Mouse (Mus musculus) stomach, postnatal 0 days (tissue): ENCODE data around the gene Setx. TPM values are rescaled to one million over a fixed set of nuclear protein-coding genes. Genes with fewer than 3 reads are reported as not detected.
A peak's percentile ranks its signal among the peaks of the same experiment; 100 is the strongest.
"Not testable (repeated sequence)": the region's sequence is repeated elsewhere in the genome, so short reads cannot be mapped to it uniquely, and the experiment has no call there.

Source experiments
- ATAC-seq: fragments of 200-750 bp; cut with Nextera tagmentation; 2 replicates; pipeline ENCODE4 v1.8.0; 2017; ENCODE audit not compliant: low FRiP score, low TSS enrichment
- DNase-seq: peaks from one replicate; pipeline ENCODE4 v3.0.0-alpha.2; 2016; ENCODE audit warnings: low spot score
- H3K27ac ChIP-seq: fragments of 300-500 bp; sonication (generic); replicated peaks from 2 replicates; pipeline ENCODE4 v1.5.1; 2014; ENCODE audit warnings: mild to moderate bottlenecking, control low read depth
- H3K27me3 ChIP-seq: fragments of 300-500 bp; sonication (generic); 2 replicates; pipeline ENCODE4 v1.6.1; 2014; ENCODE audit warnings: low read length; ENCODE audit not compliant: control insufficient read depth, insufficient read depth
- H3K36me3 ChIP-seq: fragments of 300-500 bp; sonication (generic); 2 replicates; pipeline ENCODE4 v1.6.1; 2014; ENCODE audit warnings: low read length, mixed read lengths; ENCODE audit not compliant: control insufficient read depth, insufficient read depth
- H3K4me1 ChIP-seq: fragments of 300-500 bp; sonication (generic); replicated peaks from 2 replicates; pipeline ENCODE4 v1.6.1; 2014; ENCODE audit warnings: antibody characterized with exemption; ENCODE audit not compliant: control insufficient read depth, insufficient read depth
- H3K4me2 ChIP-seq: fragments of 300-500 bp; sonication (generic); replicated peaks from 2 replicates; pipeline ENCODE4 v1.6.1; 2014; ENCODE audit warnings: low read depth, mild to moderate bottlenecking, control low read depth, moderate library complexity
- H3K4me3 ChIP-seq: fragments of 300-500 bp; sonication (generic); 2 replicates; pipeline ENCODE4 v1.5.1; 2014; ENCODE audit warnings: low read depth, low read length, control low read depth
- H3K9ac ChIP-seq: fragments of 300-500 bp; sonication (generic); 2 replicates; pipeline ENCODE4 v1.6.1; 2014; ENCODE audit warnings: mild to moderate bottlenecking, low read length, control low read depth, mixed read lengths
- H3K9me3 ChIP-seq: fragments of 300-500 bp; sonication (generic); 2 replicates; pipeline ENCODE4 v1.6.1; 2016; ENCODE audit warnings: low read length; ENCODE audit not compliant: control insufficient read depth
- CTCF ChIP-seq: IDR thresholded peaks from 2 replicates; pipeline ENCODE4 v1.5.1; 2016; ENCODE audit warnings: antibody characterized with exemption, low read depth, mild to moderate bottlenecking, moderate library complexity
- EP300 ChIP-seq: optimal IDR thresholded peaks from 2 replicates; pipeline ENCODE3; 2016; ENCODE audit warnings: antibody characterized with exemption
- WGBS: fragments of 180-500 bp; shearing (Covaris S2); extraction: QIAGEN DNeasy Blood & Tissue Kit; methylation state at CpG from one replicate; pipeline ENCODE4 v1.1.7; 2014; 5-methylcytosine and 5-hydroxymethylcytosine counted together
- polyA plus RNA-seq: library from polyadenylated mRNA; unstranded; fragments of >200 nt; fragmentation: Nextera tagmentation; extraction: Ambion mirVana; gene quantifications from 2 replicates; pipeline ENCODE4 v1.2.1, GENCODE M21; 2015

Setx gene
- 4.8 and 5.1 TPM in 2 replicates for polyA plus RNA-seq

DNA sequence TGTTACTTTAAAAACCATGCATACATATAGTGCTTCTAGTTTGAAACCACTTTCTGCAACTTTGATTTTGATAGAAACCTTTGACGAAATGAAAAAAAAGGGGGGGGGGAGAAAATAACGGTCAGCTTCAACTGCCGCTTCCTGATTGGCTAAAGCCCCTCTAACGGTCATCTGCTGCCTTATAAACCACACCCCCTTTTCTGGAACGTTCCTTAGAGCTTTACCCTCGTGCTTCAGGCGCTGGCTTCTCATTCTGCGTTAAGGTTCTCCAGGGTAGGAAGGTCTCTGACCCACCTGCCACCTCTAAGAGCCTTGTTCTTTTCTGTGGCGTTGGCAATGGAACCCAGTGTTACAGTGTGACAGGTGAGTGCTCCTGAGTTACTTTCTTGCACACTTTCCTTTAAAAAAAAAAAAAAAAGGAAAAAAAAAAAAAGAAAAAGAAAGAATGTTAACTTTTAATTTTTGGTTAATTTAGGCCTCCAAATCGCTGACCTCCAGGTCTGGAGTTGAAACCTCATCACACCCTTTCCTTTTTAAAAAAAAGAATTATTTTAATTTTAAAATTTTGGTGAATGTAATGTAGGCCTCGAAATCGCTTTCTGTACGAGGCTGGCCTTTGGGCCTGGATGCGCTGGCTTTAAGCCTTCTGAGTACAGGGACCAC, at the start of gene Setx:
Gene Setx (plus strand): TSS at position 275 of the 663 bp plus-strand sequence.
- 63% methylated on average over 14 of the region's 14 CpGs for WGBS
- DNase-seq (no peak), ATAC-seq (no peak)
- Histone ChIP-seq H3K9ac (peak within 1 kb of the TSS; percentile 85), H3K4me1 (no peaks in the 10 kb centered on the region), H3K27me3 (no peaks in the 10 kb centered on the region), H3K27ac (peak within 1 kb of the TSS; percentile 96), H3K4me3 (peak within 1 kb of the TSS; percentile 85), H3K4me2 (peak within 1 kb of the TSS; percentile 74), H3K9me3 (no peaks in the 10 kb centered on the region), H3K36me3 (no peaks in the 10 kb centered on the region; the same call in 1 of the 2 replicates)
- TF ChIP-seq CTCF (no peak), EP300 (no peak)

DNA sequence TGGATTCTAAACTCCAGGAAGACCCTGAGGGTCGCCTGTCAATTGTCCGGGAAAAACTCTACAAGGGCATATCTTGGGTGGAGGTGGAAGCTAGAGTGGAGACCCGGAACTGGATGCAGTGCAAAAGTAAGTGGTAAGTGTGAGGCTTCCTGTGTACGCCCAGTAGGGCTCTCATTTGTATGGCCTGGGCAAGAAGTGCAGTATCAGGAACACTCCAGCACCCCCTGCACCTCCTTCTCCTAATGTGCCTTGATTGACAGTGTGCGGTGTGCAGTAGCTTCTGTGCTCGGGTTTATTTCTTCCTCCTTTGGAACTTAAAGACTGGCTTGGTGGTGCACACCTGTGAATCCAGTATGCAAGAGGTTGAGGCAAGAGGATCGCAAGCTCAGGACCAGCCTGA, 49.3 kb upstream of the Setx start:
- Histone ChIP-seq H3K9ac (no peak overlapping the region), H3K4me1 (no peaks in the 10 kb centered on the region), H3K27ac (no peak overlapping the region), H3K9me3 (no peaks in the 10 kb centered on the region), H3K4me3 (no peak overlapping the region), H3K27me3 (no peaks in the 10 kb centered on the region), H3K36me3 (peaks cover 29% of the 10 kb centered on the region), H3K4me2 (no peak overlapping the region)
- ATAC-seq: no peak
- DNase-seq: no peak
- WGBS: 94% methylated on average over 7 of the region's 7 CpGs
- TF ChIP-seq CTCF: no peak
- TF ChIP-seq EP300: no peak

DNA sequence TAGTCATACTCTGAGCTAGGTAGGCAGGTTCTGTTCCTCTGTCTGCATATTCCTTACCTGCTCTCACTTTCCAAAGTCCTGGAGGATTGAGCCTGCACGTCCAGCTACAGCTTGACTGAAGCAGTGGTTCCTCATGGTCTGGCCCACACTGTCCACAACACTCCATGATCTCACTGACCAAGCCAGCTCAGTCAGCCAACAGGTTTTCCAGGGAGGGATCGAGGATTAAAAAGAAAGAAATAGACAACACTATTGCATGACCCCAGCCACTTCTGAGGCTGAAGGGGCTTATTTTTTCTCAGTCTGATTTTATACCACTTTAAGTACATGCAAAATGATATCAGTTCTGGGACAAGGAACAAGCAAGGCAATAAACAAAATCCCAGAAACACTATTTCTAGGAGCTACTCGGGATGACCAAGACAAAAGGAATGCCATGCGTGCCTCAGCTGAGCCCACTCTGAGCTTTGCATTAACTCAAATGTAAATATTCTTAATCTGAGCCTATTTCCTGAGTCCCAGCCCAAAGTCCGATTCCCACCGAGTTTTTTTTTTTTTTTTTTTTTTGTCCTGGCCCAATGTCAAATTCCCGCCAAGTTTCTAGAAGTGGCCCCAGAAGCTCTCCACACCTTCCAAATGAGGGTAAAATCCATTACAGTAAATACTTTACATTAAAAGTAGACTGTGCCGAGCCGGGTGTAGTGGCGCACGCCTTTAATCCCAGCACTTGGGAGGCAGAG, 48.5 kb upstream of the Setx start:
- DNase-seq (no peak), ATAC-seq (no peak)
- Histone ChIP-seq H3K36me3 (peaks cover 35% of the 10 kb centered on the region), H3K4me3 (no peak overlapping the region), H3K4me2 (no peak overlapping the region), H3K27ac (no peak overlapping the region), H3K4me1 (no peaks in the 10 kb centered on the region), H3K27me3 (no peaks in the 10 kb centered on the region), H3K9me3 (no peaks in the 10 kb centered on the region), H3K9ac (no peak overlapping the region)
- 59% methylated on average over 11 of the region's 11 CpGs for WGBS
- TF ChIP-seq CTCF (no peak), EP300 (no peak)

DNA sequence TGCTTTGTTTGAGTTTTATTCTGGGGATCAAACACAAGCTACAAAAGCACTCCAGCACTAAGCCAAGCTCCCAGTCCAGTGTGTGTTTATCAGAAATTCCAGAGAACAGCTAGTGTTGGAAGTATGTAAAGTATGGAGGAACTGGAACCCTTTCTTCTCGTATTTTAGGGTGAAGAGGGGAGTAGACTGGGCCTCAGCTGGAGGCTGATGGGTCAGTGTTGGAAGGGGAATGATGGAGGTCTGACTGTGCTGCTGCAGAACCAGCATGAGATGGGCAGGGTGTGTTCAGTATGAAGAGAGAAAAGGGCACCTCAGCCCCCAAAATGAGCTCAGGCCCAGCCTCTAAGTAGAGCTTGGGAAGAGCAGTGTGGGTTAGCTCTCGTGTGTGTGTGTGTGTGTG, 47.8 kb upstream of the Setx start:
- H3K27ac ChIP-seq: no peak overlapping the region
- ATAC-seq (no peak), DNase-seq (no peak)
- H3K36me3 ChIP-seq: peaks cover 34% of the 10 kb centered on the region
- no peak overlapping the region for H3K9ac ChIP-seq
- TF ChIP-seq EP300: no peak
- H3K9me3 ChIP-seq: no peaks in the 10 kb centered on the region
- H3K27me3 ChIP-seq: no peaks in the 10 kb centered on the region
- H3K4me3 ChIP-seq: no peak overlapping the region
- 71% methylated on average over 2 of the region's 2 CpGs for WGBS
- no peak overlapping the region for H3K4me2 ChIP-seq
- no peaks in the 10 kb centered on the region for H3K4me1 ChIP-seq

DNA sequence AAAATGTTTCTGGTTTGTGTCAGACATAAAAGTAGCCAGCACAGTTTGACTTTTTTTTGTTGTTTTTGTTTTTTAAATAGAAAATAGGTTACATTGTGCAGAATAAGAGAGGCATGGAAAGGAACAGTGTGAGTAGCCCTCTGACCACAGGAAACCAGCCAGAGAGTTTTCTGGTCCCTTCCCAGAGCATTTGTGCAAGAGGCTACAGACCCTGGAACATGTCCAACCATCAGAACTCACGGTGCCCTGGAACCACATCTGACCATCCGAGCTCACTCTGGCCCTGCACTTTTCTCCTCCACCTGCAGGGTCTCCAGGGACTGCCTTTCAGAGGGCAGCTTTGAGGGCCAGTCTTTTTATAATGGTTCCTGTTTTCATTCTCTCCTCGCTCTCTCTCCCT, 42.0 kb upstream of the Setx start:
- H3K9ac ChIP-seq: no peak overlapping the region
- TF ChIP-seq CTCF (0 out of 2 replicates have a peak, but pooled peaks have one; percentile 6), EP300 (no peak)
- peaks cover 10% of the 10 kb centered on the region for H3K36me3 ChIP-seq
- 76% methylated on average over 3 of the region's 3 CpGs for WGBS
- H3K27ac ChIP-seq: no peak overlapping the region
- no peak overlapping the region for H3K4me3 ChIP-seq
- H3K4me2 ChIP-seq: no peak overlapping the region
- no peak for ATAC-seq
- H3K9me3 ChIP-seq: no peaks in the 10 kb centered on the region
- no peaks in the 10 kb centered on the region for H3K27me3 ChIP-seq
- H3K4me1 ChIP-seq: no peaks in the 10 kb centered on the region
- no peak for DNase-seq

DNA sequence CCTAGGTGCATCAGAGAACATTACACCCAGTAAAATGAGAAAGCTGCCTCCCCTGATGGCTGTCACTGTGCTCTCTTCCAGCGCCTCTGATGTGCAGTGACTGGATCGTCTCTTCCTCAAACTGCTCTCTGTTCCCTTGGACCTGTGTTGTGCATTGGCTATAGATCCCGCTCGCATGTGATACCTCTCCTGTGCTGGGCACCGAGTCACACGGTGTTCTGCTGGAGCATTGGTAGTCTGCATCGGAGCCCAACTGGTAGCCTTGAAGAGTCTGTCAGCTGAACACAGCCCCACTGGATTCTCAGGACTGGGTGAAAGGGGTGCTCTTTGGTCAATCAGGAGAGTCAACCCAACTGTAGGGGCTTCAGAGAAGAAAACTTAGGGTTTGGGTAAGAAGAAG, 38.0 kb upstream of the Setx start:
- no peak for DNase-seq
- no peak for ATAC-seq
- WGBS: 97% methylated on average over 7 of the region's 7 CpGs
- no peaks in the 10 kb centered on the region for H3K27me3 ChIP-seq
- H3K27ac ChIP-seq: no peak overlapping the region
- H3K36me3 ChIP-seq: peaks cover 2% of the 10 kb centered on the region; the same call in 1 of the 2 replicates
- no peaks in the 10 kb centered on the region for H3K4me1 ChIP-seq
- H3K4me3 ChIP-seq: no peak overlapping the region
- H3K9ac ChIP-seq: no peak overlapping the region
- no peak for TF ChIP-seq CTCF
- no peak for TF ChIP-seq EP300
- H3K9me3 ChIP-seq: no peaks in the 10 kb centered on the region
- no peak overlapping the region for H3K4me2 ChIP-seq

DNA sequence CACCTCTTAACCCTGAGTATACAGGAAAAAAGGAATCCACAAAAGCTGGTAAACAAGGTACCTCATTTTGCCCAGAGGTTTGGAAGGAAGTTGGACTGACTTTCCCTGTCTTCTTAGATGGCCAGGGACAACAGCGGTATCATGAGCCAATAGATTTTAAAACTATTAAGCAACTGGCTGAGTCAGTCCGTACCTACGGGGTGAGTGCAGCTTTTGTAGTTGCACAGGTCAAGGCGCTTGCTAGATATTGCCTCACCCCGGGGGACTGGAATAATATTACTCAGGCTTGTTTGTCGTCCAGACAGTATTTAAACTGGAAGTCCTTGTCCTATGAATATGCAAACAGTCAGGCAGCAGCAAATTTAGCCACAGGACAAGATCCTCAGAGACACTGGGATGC, 34.7 kb upstream of the Setx start:
- WGBS: 67% methylated on average over 6 of the region's 6 CpGs
- not testable (repeated sequence) for H3K4me1 ChIP-seq, H3K36me3 ChIP-seq, ATAC-seq, H3K27me3 ChIP-seq, DNase-seq, H3K9ac ChIP-seq, H3K4me3 ChIP-seq, H3K9me3 ChIP-seq, H3K4me2 ChIP-seq, H3K27ac ChIP-seq
